10 mouse cellular contexts compared by ENCODE assay signal in genomic region chr13:105442576-105442975, GRCm38 (mm10). TPM values are rescaled to one million over a fixed set of nuclear protein-coding genes. Genes with fewer than 3 reads are reported as not detected.
DNase-seq lines count a peak whose midpoint lies in the region; ATAC-seq and TF ChIP-seq lines count a peak whose summit lies in the region.
"Had no signal": no experiment of that assay in that cellular context is flagged by ENCODE, and none has a peak within 500 bp of the region (broad histone marks: within the 10 kb centered on the region; RNA-seq: fewer than 3 reads in every experiment).

No protein-coding gene starts in this region.

- H3K27ac ChIP-seq in lung, embryonic 14.5 days (ENCODE audit: low read depth) = no peak overlapping the region
- H3K27ac ChIP-seq: stomach, embryonic 15.5 days had no signal

- H3K9ac ChIP-seq in lung, embryonic 14.5 days = no peak overlapping the region
- H3K9ac ChIP-seq: stomach, embryonic 15.5 days had no signal

- no peaks in the 10 kb centered on the region for H3K36me3 ChIP-seq in lung, embryonic 14.5 days (ENCODE audit: insufficient read depth)
- H3K36me3 ChIP-seq: stomach, embryonic 15.5 days had no signal

- H3K4me2 ChIP-seq in lung, embryonic 14.5 days = no peak overlapping the region
- H3K4me2 ChIP-seq: stomach, embryonic 15.5 days had no signal

- TF ChIP-seq CTCF in lung, embryonic 14.5 days (IDR thresholded peaks at IDR 0.05; ENCODE audit: low read depth) = peak; percentile 75

- H3K4me1 ChIP-seq in lung, embryonic 14.5 days (ENCODE audit: insufficient read depth) = no peaks in the 10 kb centered on the region
- H3K4me1 ChIP-seq: stomach, embryonic 15.5 days had no signal

- no peak for ATAC-seq in lung, embryonic 14.5 days (ENCODE audit: insufficient read depth)

- DNase-seq in ovary, postnatal 36 days (ENCODE audit: low spot score) = peak; percentile 35
- DNase-seq in ovary, postnatal 10 days (ENCODE audit: low spot score) = no peak
- DNase-seq in adrenal gland, postnatal 25 days = peak; percentile 55
- peak; percentile 53 for DNase-seq in embryo, embryonic 9.5 days (ENCODE audit: extremely low spot score)
- peak; percentile 84 for DNase-seq in kidney, postnatal 10 days
- DNase-seq in lung, embryonic 14.5 days = peak; percentile 88
- DNase-seq in retina, embryonic 14.5 days (ENCODE audit: low spot score) = peak; percentile 85
- DNase-seq in spleen, postnatal 36 days (ENCODE audit: low spot score in 2 of 2) = no peak

- H3K4me3 ChIP-seq in lung, embryonic 14.5 days (ENCODE audit: low read depth, low read length) = no peak overlapping the region
- H3K4me3 ChIP-seq: stomach, embryonic 15.5 days had no signal

- 4% methylated on average over 6 of the region's 6 CpGs for WGBS in lung, embryonic 14.5 days

- H3K27me3 ChIP-seq in lung, embryonic 14.5 days (ENCODE audit: insufficient read depth, low read length) = peaks cover 38% of the 10 kb centered on the region

- H3K9me3 ChIP-seq in lung, embryonic 14.5 days (ENCODE audit: low read depth, low read length) = no peaks in the 10 kb centered on the region
- H3K9me3 ChIP-seq: stomach, embryonic 15.5 days had no signal

RNA-seq across cellular contexts. Expression of gene Htr1a, which starts 0.9 kb away (rescaled TPM):
- not detected in 2 replicates for total RNA-seq in adrenal gland, postnatal 25 days (2021)
- polyA plus RNA-seq in lung, embryonic 14.5 days (2014; fragmentation: Nextera tagmentation; extraction: Ambion mirVana) = not detected in 2 replicates
- total RNA-seq: heart, postnatal 36 days had no signal

Comparison
In these comparisons a context has a peak if more than half of its experiments do, and no peak if none do; other contexts are left out.
1. DNase-seq: peak in ovary, postnatal 36 days (single experiment), adrenal gland, postnatal 25 days (single experiment), embryo, embryonic 9.5 days (single experiment), kidney, postnatal 10 days (single experiment), lung, embryonic 14.5 days (single experiment) and retina, embryonic 14.5 days (single experiment); none in ovary, postnatal 10 days (single experiment) and spleen, postnatal 36 days (0 of 2).